21 mouse cellular contexts compared by ENCODE assay signal in the genomic region with DNA sequence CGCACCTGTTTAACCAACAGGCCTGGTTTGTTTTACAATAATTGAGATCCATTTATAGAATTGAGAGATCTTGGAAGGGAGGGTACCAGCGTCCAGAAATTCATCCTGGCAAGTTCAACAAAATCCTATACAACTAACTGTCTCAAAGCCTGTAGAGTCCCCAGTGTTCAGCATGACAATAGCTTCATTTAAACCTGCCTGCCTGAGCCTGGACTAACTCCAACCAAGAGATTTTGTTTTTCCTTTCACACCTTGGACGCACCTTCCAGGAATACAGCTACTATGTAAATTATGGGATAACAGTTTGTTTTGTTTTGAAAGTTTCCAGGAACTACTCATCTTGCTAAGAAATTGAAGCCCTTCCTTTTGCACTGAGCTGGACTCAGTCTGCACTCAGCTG.
"Had no signal": no experiment of that assay in that cellular context is flagged by ENCODE, and none has a peak within 500 bp of the region (broad histone marks: within the 10 kb centered on the region; RNA-seq: fewer than 3 reads in every experiment).

No protein-coding gene starts in this region.

- H3K9ac ChIP-seq: liver, postnatal 0 days; lung, embryonic 15.5 days; midbrain, embryonic 12.5 days; neural tube, embryonic 13.5 days; neural tube, embryonic 15.5 days had no signal

- H3K27ac ChIP-seq: lung, embryonic 15.5 days; midbrain, embryonic 10.5 days; midbrain, embryonic 12.5 days; neural tube, embryonic 13.5 days; neural tube, embryonic 15.5 days had no signal

- H3K36me3 ChIP-seq: lung, embryonic 15.5 days; midbrain, embryonic 10.5 days; midbrain, embryonic 12.5 days had no signal

- H3K9me3 ChIP-seq: lung, embryonic 15.5 days; midbrain, embryonic 10.5 days; midbrain, embryonic 12.5 days; neural tube, embryonic 13.5 days; neural tube, embryonic 15.5 days had no signal

- DNase-seq: liver, postnatal 0 days; lung, adult 2 months; lung, postnatal 14 days; lung, postnatal 36 days; midbrain, embryonic 14.5 days; retina, postnatal 1 day; right cerebral cortex, adult 18-20 months; right cerebral cortex, postnatal 25 days; right cerebral cortex, postnatal 4 days; spleen, adult 18-20 months; thymus, adult 18-20 months; thymus, postnatal 14 days; thymus, postnatal 4 days had no signal

- H3K4me3 ChIP-seq: lung, embryonic 15.5 days; midbrain, embryonic 10.5 days; midbrain, embryonic 12.5 days; myocyte; neural tube, embryonic 13.5 days; neural tube, embryonic 15.5 days had no signal

- H3K4me1 ChIP-seq: midbrain, embryonic 10.5 days; midbrain, embryonic 12.5 days; neural tube, embryonic 15.5 days had no signal

- H3K27me3 ChIP-seq: lung, embryonic 15.5 days; midbrain, embryonic 12.5 days; neural tube, embryonic 13.5 days; neural tube, embryonic 15.5 days had no signal

- ATAC-seq: liver, postnatal 0 days; lung, postnatal 0 days; midbrain, embryonic 16.5 days had no signal
